Mouse (Mus musculus) regulatory T cell (primary cell): ENCODE data around the gene Cacnb3.

ENCODE experiments used
- in situ Hi-C: fragments of 300-600 bp; cut with MboI, MseI; formaldehyde crosslinking; loops from one replicate; pipeline ENCODE4 v1.15.1; 2025; ENCODE audit warnings: high pct_unique_total_duplicates

Cacnb3 gene

GRCm38 (mm10) chr15:98674994-98675545 lies 44.4 kb downstream of the Cacnb3 start:
- in situ Hi-C loops: loop anchor here (5.0 kb wide), 1 partner anchor 32 kb away; the partner anchor contains the start of gene Ccdc65

DNA sequence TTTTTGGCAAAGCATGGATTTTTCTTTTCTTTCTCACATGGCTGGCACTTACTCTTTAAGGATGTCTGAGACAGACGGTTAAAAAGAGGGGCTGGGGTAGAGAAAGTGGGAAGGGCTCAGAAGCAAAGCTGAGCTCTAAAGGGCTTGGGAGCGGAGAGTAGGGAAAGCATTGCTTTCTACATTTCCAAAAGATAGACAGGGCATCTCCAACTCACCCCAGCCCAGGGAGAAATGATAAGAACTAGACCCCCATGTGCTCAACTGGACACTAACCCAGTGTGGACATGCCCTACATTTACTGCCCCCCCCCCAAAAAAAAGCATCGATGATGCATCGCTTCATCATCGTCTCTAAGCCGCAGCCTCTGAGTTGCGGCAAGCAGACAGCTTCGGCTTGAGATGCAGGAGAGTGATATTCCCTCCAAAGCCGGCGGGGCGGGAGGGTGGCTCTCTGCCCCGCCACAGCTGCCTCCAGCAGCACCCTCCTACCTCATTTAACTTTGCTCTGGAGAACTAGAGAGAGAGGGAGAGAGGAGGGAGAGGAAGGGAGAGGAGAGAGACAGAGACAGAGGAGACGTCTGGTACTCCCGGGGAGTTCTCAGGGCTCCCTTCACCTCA lies 45.1 kb downstream of the Cacnb3 start:
- in situ Hi-C loops: no loop called here

DNA sequence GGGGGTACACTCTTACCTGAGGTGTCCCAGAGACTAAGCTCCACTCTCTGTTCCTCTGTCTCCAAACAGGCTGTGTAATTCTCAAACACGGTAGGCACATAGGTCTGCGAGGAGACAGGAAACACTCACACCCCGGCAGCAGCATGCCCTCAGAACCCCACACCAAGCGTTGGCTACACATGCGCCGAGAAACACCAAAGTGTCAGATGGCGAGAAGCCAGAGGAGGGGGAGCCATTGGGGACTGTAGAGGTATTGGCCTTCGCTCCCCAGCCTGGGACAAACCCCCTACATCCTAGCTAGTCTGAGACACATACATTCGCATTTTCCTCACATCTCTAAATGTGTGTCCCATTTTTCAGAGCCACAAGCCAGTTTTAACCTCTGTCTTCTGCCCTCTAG lies 45.8 kb downstream of the Cacnb3 start:
- in situ Hi-C loops: no loop called here

DNA sequence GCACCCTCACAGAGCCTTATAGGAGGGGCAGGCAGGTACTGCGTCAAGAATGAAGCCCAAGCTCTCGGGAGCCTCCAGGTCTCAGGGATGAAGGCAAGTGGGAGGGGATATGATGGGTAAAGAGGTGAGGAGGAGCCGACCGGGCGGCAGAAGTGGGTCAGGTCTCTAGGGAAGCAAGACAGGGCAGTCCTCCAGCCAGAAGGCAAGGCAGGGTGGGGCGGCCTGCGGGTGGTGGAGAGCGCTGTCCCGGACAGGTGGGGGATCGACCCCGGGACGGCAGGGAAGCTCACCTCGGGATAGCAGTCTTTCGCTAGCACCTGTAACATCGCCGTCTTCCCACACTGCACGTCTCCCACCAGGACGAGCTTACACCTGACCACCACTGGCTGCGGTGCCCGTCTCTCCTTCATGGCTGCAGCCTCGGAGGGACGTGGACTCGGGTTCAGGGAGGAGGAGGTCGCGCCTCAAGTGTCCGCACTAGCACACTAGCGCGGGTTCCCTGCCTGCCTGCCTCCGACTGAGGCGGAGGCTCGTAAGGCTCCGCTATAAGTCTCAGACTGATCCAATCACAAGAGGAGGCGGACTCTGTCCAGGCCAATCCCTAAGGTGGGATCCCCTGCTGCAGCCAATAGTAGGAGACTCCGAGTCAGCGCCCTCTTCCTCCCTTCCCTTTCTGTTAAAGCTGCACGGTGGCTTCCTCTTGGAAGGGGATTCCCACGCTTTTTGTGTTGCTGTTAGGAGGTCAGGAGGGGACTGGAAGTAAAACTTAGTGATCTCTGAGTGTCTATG lies 46.5 kb downstream of the Cacnb3 start, which contains the start of gene Rnd1:
Rnd1 (minus strand) TSS at position 522 of the 789 bp plus-strand sequence.
- in situ Hi-C loops: no loop called here

DNA sequence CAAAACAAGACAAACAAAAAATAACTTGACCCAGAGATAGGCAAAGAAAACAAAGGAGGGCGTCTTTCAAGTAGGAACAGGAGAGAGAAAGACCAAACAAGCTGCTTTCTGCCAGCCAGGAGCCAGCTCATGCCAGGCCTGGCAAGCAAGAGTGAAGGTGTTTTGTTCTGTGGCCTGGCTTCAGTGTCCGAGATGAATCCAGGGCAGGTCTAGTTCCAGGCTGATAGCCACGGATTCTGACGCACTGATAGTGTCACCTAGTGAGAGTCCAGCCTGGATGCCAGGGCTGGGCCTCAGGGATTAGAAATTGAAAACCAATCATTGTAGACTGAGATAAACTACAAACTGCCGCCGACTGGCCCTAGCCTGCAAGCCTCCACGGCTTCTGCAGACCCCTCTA lies 47.3 kb downstream of the Cacnb3 start:
- in situ Hi-C loops: no loop called here

- in situ Hi-C loops: no loop called here
Observed at GRCm38 (mm10) chr15:98680660-98681059, 50.0 kb downstream of the Cacnb3 start.

DNA sequence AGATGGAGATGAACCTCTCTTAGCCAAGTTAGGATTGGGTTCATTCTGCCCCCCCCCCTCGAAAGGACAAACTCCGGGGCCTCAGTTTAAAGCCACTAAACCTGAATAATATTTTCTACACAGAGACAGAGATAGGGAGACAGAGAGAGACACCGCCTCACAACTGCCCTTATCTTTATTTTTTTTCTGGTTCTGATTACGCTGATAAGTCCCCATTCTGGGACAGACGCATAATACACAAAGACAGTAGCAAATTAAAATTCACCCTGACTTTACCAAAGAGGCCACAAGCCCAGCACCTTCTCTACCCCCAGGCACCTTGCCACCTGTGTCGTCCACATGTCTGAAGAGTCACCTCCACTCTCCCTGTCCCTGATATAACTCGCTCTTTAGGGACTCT lies 51.0 kb downstream of the Cacnb3 start:
- in situ Hi-C loops: no loop called here

GRCm38 (mm10) chr15:98683177-98683576 lies 52.5 kb downstream of the Cacnb3 start:
- in situ Hi-C loops: no loop called here

GRCm38 (mm10) chr15:98683746-98684145 lies 53.1 kb downstream of the Cacnb3 start:
- in situ Hi-C loops: no loop called here

DNA sequence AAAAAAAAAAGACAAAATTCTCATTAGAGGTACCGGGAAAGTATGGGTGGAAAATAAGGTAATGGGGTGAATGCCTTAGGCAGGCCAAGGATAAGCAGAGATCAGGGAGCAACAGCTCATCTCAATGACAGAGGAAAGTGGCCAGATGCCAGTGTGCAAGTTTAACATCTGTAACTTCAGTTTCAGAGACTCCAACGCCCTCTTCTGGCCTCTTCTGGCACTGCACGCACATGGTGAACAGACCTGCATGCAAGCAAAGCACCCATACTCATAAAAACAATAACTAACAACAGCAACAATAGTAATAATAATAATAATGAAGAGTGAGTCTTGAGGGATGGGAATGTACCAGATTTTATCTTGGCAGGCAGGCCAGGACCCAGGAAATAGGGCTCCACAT lies 55.3 kb downstream of the Cacnb3 start:
- in situ Hi-C loops: no loop called here

GRCm38 (mm10) chr15:98689682-98690081 lies 59.0 kb downstream of the Cacnb3 start:
- in situ Hi-C loops: loop anchor here (5.0 to 10.0 kb wide), 2 partner anchors 37 to 515 kb away; no protein-coding TSS in a partner anchor

GRCm38 (mm10) chr15:98691486-98692147 lies 61.0 kb downstream of the Cacnb3 start:
- in situ Hi-C loops: loop anchor here (5.0 to 10.0 kb wide), 2 partner anchors 39 to 517 kb away; no protein-coding TSS in a partner anchor

DNA sequence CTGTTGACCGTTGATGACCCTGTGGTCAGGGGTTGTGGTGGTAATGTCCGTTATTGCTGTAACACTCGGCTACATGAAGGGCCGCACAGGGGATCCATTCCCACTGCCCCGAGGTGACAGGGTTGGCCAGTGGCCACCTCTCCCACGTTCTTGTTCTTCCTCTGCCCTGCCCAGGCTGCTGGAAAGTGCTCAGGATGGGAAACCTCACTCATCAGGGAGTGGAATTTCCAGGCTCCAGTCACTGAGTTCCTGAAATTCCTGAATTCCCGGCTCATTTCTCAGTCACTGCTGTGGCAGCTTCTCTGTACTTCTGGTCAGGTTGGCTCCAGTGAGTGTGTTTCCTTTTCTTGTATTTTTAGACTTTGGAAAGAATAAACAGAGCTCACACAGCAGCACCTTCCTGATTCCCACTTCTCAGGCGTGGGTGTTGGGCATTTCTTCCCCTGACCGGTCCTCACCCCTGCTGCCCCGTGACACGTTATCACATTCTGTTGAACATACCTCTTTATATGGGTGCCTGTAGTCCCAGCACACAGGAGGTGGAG lies 61.6 kb downstream of the Cacnb3 start:
- in situ Hi-C loops: loop anchor here (5.0 to 10.0 kb wide), 2 partner anchors 40 to 517 kb away; no protein-coding TSS in a partner anchor
